Mouse (Mus musculus) neural tube, embryonic 12.5 days (tissue): ENCODE data around the gene Trabd. TPM values are rescaled to one million over a fixed set of nuclear protein-coding genes. Genes with fewer than 3 reads are reported as not detected.

ENCODE experiments used
- ATAC-seq: fragments of 200-750 bp; cut with Nextera tagmentation; 2 replicates; pipeline ENCODE4 v1.8.0; 2017; ENCODE audit warnings: low read depth, mild to moderate bottlenecking, moderate TSS enrichment, moderate library complexity; ENCODE audit not compliant: low FRiP score
- H3K27ac ChIP-seq: fragments of 300-500 bp; sonication (generic); 2 replicates; pipeline ENCODE4 v1.5.1; 2016
- H3K27me3 ChIP-seq: fragments of 300-500 bp; sonication (generic); replicated peaks from 2 replicates; pipeline ENCODE4 v1.6.1; 2016; ENCODE audit warnings: mild to moderate bottlenecking
- H3K36me3 ChIP-seq: fragments of 300-500 bp; sonication (generic); 2 replicates; pipeline ENCODE4 v1.6.1; 2016; ENCODE audit warnings: mild to moderate bottlenecking
- H3K4me1 ChIP-seq: fragments of 300-500 bp; sonication (generic); 2 replicates; pipeline ENCODE4 v1.6.1; 2016
- H3K4me2 ChIP-seq: fragments of 300-500 bp; sonication (generic); replicated peaks from 2 replicates; pipeline ENCODE4 v1.6.1; 2016; ENCODE audit warnings: mild to moderate bottlenecking
- H3K4me3 ChIP-seq: fragments of 300-500 bp; sonication (generic); 2 replicates; pipeline ENCODE4 v1.5.1; 2016
- H3K9ac ChIP-seq: fragments of 300-500 bp; sonication (generic); 2 replicates; pipeline ENCODE4 v1.6.1; 2016; ENCODE audit warnings: mild to moderate bottlenecking
- H3K9me3 ChIP-seq: fragments of 300-500 bp; sonication (generic); 2 replicates; pipeline ENCODE4 v1.6.1; 2016; ENCODE audit warnings: mild to moderate bottlenecking
- WGBS: fragments of 180-500 bp; shearing (Covaris S2); methylation state at CpG from one replicate; pipeline ENCODE4 v1.1.7; 2016; 5-methylcytosine and 5-hydroxymethylcytosine counted together
- polyA plus RNA-seq: library from polyadenylated mRNA; unstranded; fragments of >200 nt; fragmentation: Nextera tagmentation; extraction: Ambion mirVana; gene quantifications from 2 replicates; pipeline ENCODE4 v1.2.1, GENCODE M21; 2016

Gene Trabd
- polyA plus RNA-seq, 1 experiment from 2014 or later, result 49.6 TPM

- no peak overlapping the region for H3K4me2 ChIP-seq
- 97% methylated on average over 1 of the region's 1 CpGs for WGBS
- H3K9ac ChIP-seq, result no peak overlapping the region
- H3K9me3 ChIP-seq, result no peaks in the 10 kb centered on the region
- H3K4me1 ChIP-seq, result no peaks in the 10 kb centered on the region
- H3K4me3 ChIP-seq, result no peak overlapping the region
- H3K27ac ChIP-seq, result no peak overlapping the region
- H3K36me3 ChIP-seq, result peaks cover 98% of the 10 kb centered on the region
- no peaks in the 10 kb centered on the region for H3K27me3 ChIP-seq
- no peak for ATAC-seq
These were observed 32.1 kb downstream of the Trabd start for GRCm38 (mm10) chr15:89106976-89107375.

GRCm38 (mm10) chr15:89110147-89110546 is 35.2 kb downstream of the Trabd start:
- Histone ChIP-seq H3K4me1 (no peaks in the 10 kb centered on the region), H3K27me3 (no peaks in the 10 kb centered on the region), H3K36me3 (peaks cover 91% of the 10 kb centered on the region), H3K4me3 (no peak overlapping the region), H3K4me2 (no peak overlapping the region), H3K27ac (no peak overlapping the region), H3K9ac (no peak overlapping the region), H3K9me3 (no peaks in the 10 kb centered on the region)
- WGBS, result 87% methylated on average over 9 of the region's 9 CpGs
- no peak for ATAC-seq

GRCm38 (mm10) chr15:89118007-89118406 is 43.1 kb downstream of the Trabd start:
- no peak for ATAC-seq
- peaks cover 45% of the 10 kb centered on the region for H3K36me3 ChIP-seq
- H3K9ac ChIP-seq, result no peak overlapping the region
- H3K27ac ChIP-seq, result no peak overlapping the region
- no peak overlapping the region for H3K4me2 ChIP-seq
- H3K4me3 ChIP-seq, result no peak overlapping the region
- H3K9me3 ChIP-seq, result no peaks in the 10 kb centered on the region
- no peaks in the 10 kb centered on the region for H3K27me3 ChIP-seq
- H3K4me1 ChIP-seq, result peaks cover 27% of the 10 kb centered on the region

- peaks cover 42% of the 10 kb centered on the region for H3K4me1 ChIP-seq
- H3K4me3 ChIP-seq, result peak within 1 kb of the TSS; percentile 74
- H3K27ac ChIP-seq, result peak within 1 kb of the TSS; percentile 51; the same call in 1 of the 2 replicates
- peak within 1 kb of the TSS; percentile 76 for H3K9ac ChIP-seq
- H3K9me3 ChIP-seq, result no peaks in the 10 kb centered on the region
- ATAC-seq, result peak; percentile 78
- peaks cover 6% of the 10 kb centered on the region; the same call in 1 of the 2 replicates for H3K36me3 ChIP-seq
- WGBS, result under 1% methylated on average over 47 of the region's 47 CpGs
- H3K27me3 ChIP-seq, result no peaks in the 10 kb centered on the region
- peak within 1 kb of the TSS; percentile 95 for H3K4me2 ChIP-seq
These were observed 47.9 kb downstream of the Trabd start, which contains the start of gene Tubgcp6 for GRCm38 (mm10) chr15:89122649-89123366. TSS of gene Tubgcp6 (minus strand) at chr15:89123112.

- peaks cover 3% of the 10 kb centered on the region; the same call in 1 of the 2 replicates for H3K36me3 ChIP-seq
- H3K4me3 ChIP-seq, result peak overlapping the region; percentile 74
- H3K27ac ChIP-seq, result peak overlapping the region; percentile 51; the same call in 1 of the 2 replicates
- H3K4me1 ChIP-seq, result peaks cover 46% of the 10 kb centered on the region
- 0 out of 2 replicates have a peak, but pooled peaks have one; percentile 5 for ATAC-seq
- H3K9ac ChIP-seq, result peak overlapping the region; percentile 76
- no peaks in the 10 kb centered on the region for H3K27me3 ChIP-seq
- WGBS, result 31% methylated on average over 11 of the region's 11 CpGs
- H3K9me3 ChIP-seq, result no peaks in the 10 kb centered on the region
- peak overlapping the region; percentile 95 for H3K4me2 ChIP-seq
These were observed 48.7 kb downstream of the Trabd start for GRCm38 (mm10) chr15:89123595-89123994.

GRCm38 (mm10) chr15:89124312-89124711 is 49.4 kb downstream of the Trabd start:
- WGBS, result 92% methylated on average over 3 of the region's 3 CpGs
- peak overlapping the region; percentile 95; the same call in 1 of the 2 replicates for H3K4me2 ChIP-seq
- H3K4me1 ChIP-seq, result peaks cover 50% of the 10 kb centered on the region

GRCm38 (mm10) chr15:89125351-89125750 is 50.4 kb downstream of the Trabd start:
- Histone ChIP-seq H3K27me3 (no peaks in the 10 kb centered on the region), H3K4me2 (no peak overlapping the region), H3K9me3 (no peaks in the 10 kb centered on the region), H3K36me3 (peaks cover 2% of the 10 kb centered on the region; the same call in 1 of the 2 replicates), H3K4me1 (peaks cover 42% of the 10 kb centered on the region), H3K27ac (no peak overlapping the region), H3K4me3 (no peak overlapping the region), H3K9ac (no peak overlapping the region)
- no peak for ATAC-seq
- WGBS, result 94% methylated on average over 9 of the region's 9 CpGs

More at GRCm38 (mm10) chr15:89124312-89124711, 49.4 kb downstream of the Trabd start:
- no peak for ATAC-seq
- H3K4me3 ChIP-seq, result no peak overlapping the region
- no peaks in the 10 kb centered on the region; the same call in 1 of the 2 replicates for H3K36me3 ChIP-seq
- no peaks in the 10 kb centered on the region for H3K27me3 ChIP-seq
- no peak overlapping the region for H3K27ac ChIP-seq
- no peaks in the 10 kb centered on the region for H3K9me3 ChIP-seq
- no peak overlapping the region; the same call in 1 of the 2 replicates for H3K9ac ChIP-seq

- H3K9ac ChIP-seq, result no peak overlapping the region
- H3K4me2 ChIP-seq, result no peak overlapping the region
- ATAC-seq, result no peak
- H3K27me3 ChIP-seq, result no peaks in the 10 kb centered on the region
- no peak overlapping the region for H3K4me3 ChIP-seq
- no peaks in the 10 kb centered on the region for H3K9me3 ChIP-seq
- 89% methylated on average over 8 of the region's 8 CpGs for WGBS
- no peak overlapping the region for H3K27ac ChIP-seq
- H3K4me1 ChIP-seq, result peaks cover 32% of the 10 kb centered on the region
- H3K36me3 ChIP-seq, result peaks cover 6% of the 10 kb centered on the region; the same call in 1 of the 2 replicates
These were observed 51.7 kb downstream of the Trabd start for GRCm38 (mm10) chr15:89126622-89127021.

- Histone ChIP-seq H3K36me3 (peaks cover 10% of the 10 kb centered on the region), H3K27ac (no peak overlapping the region)
These were observed 52.5 kb downstream of the Trabd start for GRCm38 (mm10) chr15:89127364-89127940.

GRCm38 (mm10) chr15:89128382-89129350 is 53.7 kb downstream of the Trabd start, which contains the start of gene Hdac10:
TSS of gene Hdac10 (minus strand) at chr15:89128700.
- Histone ChIP-seq H3K27ac (peak within 1 kb of the TSS; percentile 57; the same call in 1 of the 2 replicates), H3K4me1 (peaks cover 19% of the 10 kb centered on the region), H3K36me3 (peaks cover 13% of the 10 kb centered on the region), H3K4me3 (peak within 1 kb of the TSS; percentile 45), H3K9me3 (no peaks in the 10 kb centered on the region), H3K9ac (peak within 1 kb of the TSS; percentile 66), H3K4me2 (peak within 1 kb of the TSS; percentile 78), H3K27me3 (no peaks in the 10 kb centered on the region)
- 4% methylated on average over 36 of the region's 36 CpGs for WGBS
- ATAC-seq, result peak; percentile 90

More at GRCm38 (mm10) chr15:89127364-89127940, 52.5 kb downstream of the Trabd start:
- Histone ChIP-seq H3K9ac (peak overlapping the region; percentile 66), H3K9me3 (no peaks in the 10 kb centered on the region), H3K4me2 (peak overlapping the region; percentile 78), H3K4me1 (peaks cover 24% of the 10 kb centered on the region), H3K4me3 (peak overlapping the region; percentile 45), H3K27me3 (no peaks in the 10 kb centered on the region)
- WGBS, result 81% methylated on average over 8 of the region's 8 CpGs
- ATAC-seq, result no peak

- Histone ChIP-seq H3K4me2 (no peak overlapping the region), H3K9ac (no peak overlapping the region), H3K27me3 (no peaks in the 10 kb centered on the region), H3K36me3 (peaks cover 18% of the 10 kb centered on the region), H3K4me1 (peaks cover 13% of the 10 kb centered on the region), H3K27ac (no peak overlapping the region), H3K9me3 (no peaks in the 10 kb centered on the region), H3K4me3 (no peak overlapping the region)
- ATAC-seq, result no peak
These were observed 55.3 kb downstream of the Trabd start for GRCm38 (mm10) chr15:89130245-89130644.
